Mouse (Mus musculus) T-helper 1 cell (primary cell): ENCODE data around the gene Esyt2.

Experiments
- in situ Hi-C: fragments of 300-600 bp; cut with MboI, MseI; formaldehyde crosslinking; loops from one replicate; pipeline ENCODE4 v1.15.1; 2025; ENCODE audit warnings: high pct_unique_total_duplicates

The Esyt2 gene

GRCm38 (mm10) chr12:116280149-116280652, 795 bp upstream of the Esyt2 start:
- in situ Hi-C loops = loop anchor here (5.0 kb wide), 1 partner anchor 127 kb away; the partner anchor contains the start of gene Ncapg2

GRCm38 (mm10) chr12:116281427-116282281, 658 bp downstream of the Esyt2 start:
- in situ Hi-C loops = loop anchor here (5.0 kb wide), 1 partner anchor 126 kb away; the partner anchor contains the start of gene Ncapg2

- in situ Hi-C loops = loop anchor here (5.0 kb wide), 1 partner anchor 124 kb away; the partner anchor contains the start of gene Ncapg2
Observed at GRCm38 (mm10) chr12:116282856-116283255, 1.9 kb downstream of the Esyt2 start.

- in situ Hi-C loops = loop anchor here (5.0 kb wide), 1 partner anchor 124 kb away; the partner anchor contains the start of gene Ncapg2
Observed at GRCm38 (mm10) chr12:116283511-116283910, 2.5 kb downstream of the Esyt2 start.

- in situ Hi-C loops = no loop called here
Observed at GRCm38 (mm10) chr12:116293185-116293584, 12.2 kb downstream of the Esyt2 start.

- in situ Hi-C loops = no loop called here
Observed at GRCm38 (mm10) chr12:116293599-116294292, 12.8 kb downstream of the Esyt2 start.

- in situ Hi-C loops = no loop called here
Observed at GRCm38 (mm10) chr12:116299906-116300305, 18.9 kb downstream of the Esyt2 start.

- in situ Hi-C loops = no loop called here
Observed at GRCm38 (mm10) chr12:116302181-116302580, 21.2 kb downstream of the Esyt2 start.

GRCm38 (mm10) chr12:116306042-116306441, 25.0 kb downstream of the Esyt2 start:
- in situ Hi-C loops = no loop called here

- in situ Hi-C loops = no loop called here
Observed at GRCm38 (mm10) chr12:116307870-116308269, 26.9 kb downstream of the Esyt2 start.

GRCm38 (mm10) chr12:116308612-116309011, 27.6 kb downstream of the Esyt2 start:
- in situ Hi-C loops = no loop called here

- in situ Hi-C loops = no loop called here
Observed at GRCm38 (mm10) chr12:116313816-116314215, 32.8 kb downstream of the Esyt2 start.

- in situ Hi-C loops = no loop called here
Observed at GRCm38 (mm10) chr12:116315498-116315897, 34.5 kb downstream of the Esyt2 start.

- in situ Hi-C loops = no loop called here
Observed at GRCm38 (mm10) chr12:116317818-116318217, 36.8 kb downstream of the Esyt2 start.

- in situ Hi-C loops = no loop called here
Observed at GRCm38 (mm10) chr12:116325545-116325944, 44.5 kb downstream of the Esyt2 start.

- in situ Hi-C loops = no loop called here
Observed at GRCm38 (mm10) chr12:116326159-116326558, 45.2 kb downstream of the Esyt2 start.

- in situ Hi-C loops = no loop called here
Observed at GRCm38 (mm10) chr12:116334253-116334652, 53.3 kb downstream of the Esyt2 start.

GRCm38 (mm10) chr12:116340160-116340559, 59.2 kb downstream of the Esyt2 start:
- in situ Hi-C loops = no loop called here

- in situ Hi-C loops = no loop called here
Observed at GRCm38 (mm10) chr12:116348755-116349286, 67.8 kb downstream of the Esyt2 start.

GRCm38 (mm10) chr12:116349376-116349775, 68.4 kb downstream of the Esyt2 start:
- in situ Hi-C loops = no loop called here

- in situ Hi-C loops = no loop called here
Observed at GRCm38 (mm10) chr12:116351022-116351421, 70.0 kb downstream of the Esyt2 start.

GRCm38 (mm10) chr12:116352404-116352803, 71.4 kb downstream of the Esyt2 start:
- in situ Hi-C loops = no loop called here
